In the genomic region with DNA sequence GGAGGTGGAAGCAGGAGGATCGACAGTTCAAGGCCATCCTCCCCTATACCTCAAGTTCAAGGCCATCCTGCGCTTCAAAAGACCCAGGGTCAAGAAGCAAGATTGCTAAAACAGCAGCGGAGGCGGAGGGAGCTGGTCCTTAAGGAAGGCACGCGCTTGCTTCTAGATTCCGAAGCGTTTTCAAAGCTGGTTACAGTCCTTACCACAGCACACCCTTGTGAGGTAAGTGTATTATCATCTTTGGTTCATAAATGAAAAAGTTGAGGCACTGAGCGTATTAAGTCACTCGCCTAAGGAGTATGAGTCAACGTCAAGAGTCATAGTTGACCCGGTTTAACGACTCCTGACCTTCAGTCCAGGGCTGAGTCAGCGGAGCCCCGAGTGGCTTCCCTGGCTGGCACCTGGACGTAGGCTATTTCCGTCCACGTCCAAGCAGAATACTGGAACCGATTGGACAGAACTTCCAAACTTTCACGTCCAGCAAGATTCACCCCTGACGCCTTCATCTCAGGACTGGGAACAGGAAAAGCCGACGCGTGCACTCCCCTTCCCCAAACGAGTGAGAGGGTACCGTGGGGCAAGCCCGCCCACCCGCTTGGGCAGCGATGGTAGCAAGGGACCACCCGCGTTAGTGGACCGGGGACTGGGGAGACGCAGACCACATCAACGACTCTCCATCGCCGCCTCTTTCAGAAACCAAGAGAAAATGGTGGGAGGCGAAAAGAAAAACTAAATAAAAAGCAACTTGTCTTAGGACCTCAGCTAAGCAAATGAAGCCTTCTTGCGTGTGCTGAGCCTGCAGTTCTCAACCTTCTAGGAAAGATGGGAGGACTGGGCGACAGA, we compare ENCODE assay signal across 8 mouse cellular contexts. TPM values are rescaled to one million over a fixed set of nuclear protein-coding genes. Genes with fewer than 3 reads are reported as not detected.
DNase-seq lines count a peak whose midpoint lies in the region; ATAC-seq and TF ChIP-seq lines count a peak whose summit lies in the region.

A gene (plus strand): TSS at position 107 of the 843 bp plus-strand sequence.

- TF ChIP-seq CTCF in heart, postnatal 0 days (IDR thresholded peaks at IDR 0.05; ENCODE audit: low read depth): no peak
- TF ChIP-seq CTCF in liver, postnatal 0 days (IDR thresholded peaks at IDR 0.05; ENCODE audit: low read depth): no peak

- peak within 1 kb of the TSS; percentile 88 for H3K4me2 ChIP-seq in forebrain, embryonic 11.5 days (ENCODE audit: low read depth, low read length, severe bottlenecking)
- H3K4me2 ChIP-seq in heart, postnatal 0 days (ENCODE audit: low read depth, low read length): peak within 1 kb of the TSS; percentile 99
- peak within 1 kb of the TSS; percentile 95 for H3K4me2 ChIP-seq in liver, postnatal 0 days (ENCODE audit: low read depth, low read length)
- H3K4me2 ChIP-seq in neural tube, embryonic 13.5 days: peak within 1 kb of the TSS; percentile 87

- H3K36me3 ChIP-seq in forebrain, embryonic 11.5 days (ENCODE audit: control insufficient read depth, insufficient read depth, low read length): no peaks in the 10 kb centered on the region
- no peaks in the 10 kb centered on the region for H3K36me3 ChIP-seq in heart, postnatal 0 days (replicated peaks; ENCODE audit: control insufficient read depth, insufficient read depth, low read length)
- H3K36me3 ChIP-seq in liver, postnatal 0 days (replicated peaks; ENCODE audit: insufficient read depth, low read length): no peaks in the 10 kb centered on the region
- H3K36me3 ChIP-seq in neural tube, embryonic 13.5 days: no peaks in the 10 kb centered on the region

- DNase-seq in CD4-positive helper T cell, adult 2 months (ENCODE audit: low read depth, low spot score): peak; percentile 54
- peak; percentile 75 for DNase-seq in adrenal gland, postnatal 25 days
- peak; percentile 80 for DNase-seq in forebrain, embryonic 11.5 days (ENCODE audit: low spot score)
- DNase-seq in heart, postnatal 0 days (ENCODE audit: low spot score): peak; percentile 64
- peak; percentile 82 to 85 for DNase-seq in kidney, postnatal 36 days
- DNase-seq in liver, postnatal 0 days: peak; percentile 63
- peak; percentile 31 for DNase-seq in thymus, postnatal 0 days (ENCODE audit: low spot score)

- no peak for TF ChIP-seq EP300 in heart, postnatal 0 days (IDR thresholded peaks at IDR 0.05; ENCODE audit: low read depth)
- TF ChIP-seq EP300 in liver, postnatal 0 days (IDR thresholded peaks at IDR 0.05; ENCODE audit: low read depth): no peak

- 0 out of 2 replicates have a peak, but pooled peaks cover 3% of the 10 kb centered on the region for H3K27me3 ChIP-seq in forebrain, embryonic 11.5 days (ENCODE audit: control insufficient read depth, insufficient read depth, low read length)
- H3K27me3 ChIP-seq in heart, postnatal 0 days (ENCODE audit: control insufficient read depth, insufficient read depth, low read length): no peaks in the 10 kb centered on the region
- H3K27me3 ChIP-seq in liver, postnatal 0 days (ENCODE audit: insufficient read depth, low read length): no peaks in the 10 kb centered on the region
- H3K27me3 ChIP-seq in neural tube, embryonic 13.5 days: no peaks in the 10 kb centered on the region

- 2% methylated on average over 39 of the region's 39 CpGs for WGBS in forebrain, embryonic 11.5 days
- 2% methylated on average over 39 of the region's 39 CpGs for WGBS in heart, postnatal 0 days
- WGBS in liver, postnatal 0 days (ENCODE audit: insufficient replicate concordance): 2% methylated on average over 39 of the region's 39 CpGs
- WGBS in neural tube, embryonic 13.5 days: 2% methylated on average over 39 of the region's 39 CpGs

- H3K9ac ChIP-seq in forebrain, embryonic 11.5 days (ENCODE audit: low read length): peak within 1 kb of the TSS; percentile 72
- peak within 1 kb of the TSS; percentile 85 for H3K9ac ChIP-seq in heart, postnatal 0 days (replicated peaks; ENCODE audit: low read depth, low read length)
- peak within 1 kb of the TSS; percentile 84 for H3K9ac ChIP-seq in liver, postnatal 0 days (replicated peaks)
- H3K9ac ChIP-seq in neural tube, embryonic 13.5 days: peak within 1 kb of the TSS; percentile 73

- no peaks in the 10 kb centered on the region for H3K9me3 ChIP-seq in forebrain, embryonic 11.5 days (ENCODE audit: control insufficient read depth, low read length)
- no peaks in the 10 kb centered on the region for H3K9me3 ChIP-seq in heart, postnatal 0 days (replicated peaks; ENCODE audit: control insufficient read depth, low read length)
- H3K9me3 ChIP-seq in liver, postnatal 0 days (ENCODE audit: low read length): no peaks in the 10 kb centered on the region
- H3K9me3 ChIP-seq in neural tube, embryonic 13.5 days: no peaks in the 10 kb centered on the region

- H3K4me1 ChIP-seq in forebrain, embryonic 11.5 days (replicated peaks; ENCODE audit: control insufficient read depth, insufficient read depth, low read length): peaks cover 5% of the 10 kb centered on the region; the same call in 1 of the 2 replicates
- H3K4me1 ChIP-seq in heart, postnatal 0 days (ENCODE audit: control insufficient read depth, insufficient read depth): peaks cover 23% of the 10 kb centered on the region
- peaks cover 36% of the 10 kb centered on the region for H3K4me1 ChIP-seq in liver, postnatal 0 days (ENCODE audit: insufficient read depth)
- H3K4me1 ChIP-seq in neural tube, embryonic 13.5 days (replicated peaks): peaks cover 38% of the 10 kb centered on the region

- H3K4me3 ChIP-seq in forebrain, embryonic 11.5 days (ENCODE audit: low read depth, low read length): peak within 1 kb of the TSS; percentile 99
- H3K4me3 ChIP-seq in heart, postnatal 0 days (ENCODE audit: low read depth, low read length): peak within 1 kb of the TSS; percentile 100
- peak within 1 kb of the TSS; percentile 98 for H3K4me3 ChIP-seq in liver, postnatal 0 days (ENCODE audit: low read depth, low read length)
- H3K4me3 ChIP-seq in neural tube, embryonic 13.5 days: peak within 1 kb of the TSS; percentile 98

- peak within 1 kb of the TSS; percentile 79 for H3K27ac ChIP-seq in forebrain, embryonic 11.5 days (ENCODE audit: low read depth, low read length)
- peak within 1 kb of the TSS; percentile 96 for H3K27ac ChIP-seq in heart, postnatal 0 days (ENCODE audit: low read depth)
- H3K27ac ChIP-seq in liver, postnatal 0 days (ENCODE audit: low read depth): peak within 1 kb of the TSS; percentile 92
- peak within 1 kb of the TSS; percentile 86 for H3K27ac ChIP-seq in neural tube, embryonic 13.5 days (replicated peaks)

- ATAC-seq in forebrain, embryonic 11.5 days (replicated peaks; ENCODE audit: low FRiP score): peak; percentile 50
- peak; percentile 43 for ATAC-seq in heart, postnatal 0 days (ENCODE audit: insufficient read depth, low read depth)
- peak; percentile 37 for ATAC-seq in liver, postnatal 0 days
- ATAC-seq in neural tube, embryonic 13.5 days (ENCODE audit: low read depth): peak; percentile 42

RNA-seq across cellular contexts. Expression of the gene that starts here (rescaled TPM):
- 168 and 178 TPM in 2 replicates for total RNA-seq in adrenal gland, postnatal 25 days (2021)
- polyA plus RNA-seq in forebrain, embryonic 11.5 days (2014; fragmentation: Nextera tagmentation; extraction: Ambion mirVana): 483 and 500 TPM in 2 replicates
- 36.4 and 42.1 TPM in 2 replicates for total RNA-seq in heart, postnatal 0 days (2014; rRNA removed; ENCODE audit: low replicate concordance)
- 172 and 175 TPM in 2 replicates for polyA plus RNA-seq in heart, postnatal 0 days (2015; fragmentation: Nextera tagmentation; extraction: Ambion mirVana)
- polyA plus RNA-seq in liver, postnatal 0 days (2015; fragmentation: Nextera tagmentation; extraction: Ambion mirVana): 93.7 and 98.3 TPM in 2 replicates
- 300 and 384 TPM in 2 replicates for polyA plus RNA-seq in neural tube, embryonic 13.5 days (2015; fragmentation: Nextera tagmentation; extraction: Ambion mirVana)
- polyA plus RNA-seq in thymus, postnatal 0 days (2015; fragmentation: Nextera tagmentation; extraction: Ambion mirVana): 251 and 280 TPM in 2 replicates

Comparison
In these comparisons a context has a peak if more than half of its experiments do, and no peak if none do; other contexts are left out.
1. Peak in every context shown above with its lines: DNase-seq, ATAC-seq, H3K4me3 ChIP-seq and H3K27ac ChIP-seq.
2. DNase-seq: peak in every context shown above with its lines; median percentile 84 in kidney, postnatal 36 days; 80 in forebrain, embryonic 11.5 days; 75 in adrenal gland, postnatal 25 days; 64 in heart, postnatal 0 days; 63 in liver, postnatal 0 days; 54 in CD4-positive helper T cell, adult 2 months; 31 in thymus, postnatal 0 days.